Comparison of ENCODE assay signal across 11 mouse cellular contexts in genomic region chr10:80736731-80737130, GRCm38 (mm10). TPM values are rescaled to one million over a fixed set of nuclear protein-coding genes. Genes with fewer than 3 reads are reported as not detected.
A peak's percentile ranks its signal among the peaks of the same experiment; 100 is the strongest.
DNase-seq lines count a peak whose midpoint lies in the region; ATAC-seq and TF ChIP-seq lines count a peak whose summit lies in the region.
"Had no signal": no experiment of that assay in that cellular context is flagged by ENCODE, and none has a peak within 500 bp of the region (broad histone marks: within the 10 kb centered on the region; RNA-seq: fewer than 3 reads in every experiment).

No protein-coding gene starts in this region.

- H3K4me3 ChIP-seq in forebrain, embryonic 13.5 days: no peak overlapping the region
- no peak overlapping the region for H3K4me3 ChIP-seq in forebrain, embryonic 11.5 days (ENCODE audit: low read depth, low read length)
- H3K4me3 ChIP-seq in liver, adult 2 months (ENCODE audit: insufficient read depth, low read depth, low read length): no peak overlapping the region
- no peak overlapping the region for H3K4me3 ChIP-seq in midbrain, embryonic 16.5 days (ENCODE audit: low read depth, low read length)
- H3K4me3 ChIP-seq: neural tube, embryonic 13.5 days had no signal

- no peak for TF ChIP-seq POLR2A in liver, adult 2 months (IDR thresholded peaks at IDR 0.05; ENCODE audit: extremely low read depth, insufficient read depth, low read length)

- no peak; the same call in 1 of the 2 replicates for ATAC-seq in forebrain, embryonic 13.5 days
- ATAC-seq in forebrain, embryonic 11.5 days (replicated peaks; ENCODE audit: low FRiP score): no peak
- ATAC-seq in midbrain, embryonic 16.5 days: no peak
- ATAC-seq: inflammation-experienced regulatory T-cells, adult 6 months had no signal

- H3K4me2 ChIP-seq in forebrain, embryonic 13.5 days: no peak overlapping the region
- no peak overlapping the region for H3K4me2 ChIP-seq in forebrain, embryonic 11.5 days (ENCODE audit: low read depth, low read length, severe bottlenecking)
- H3K4me2 ChIP-seq in midbrain, embryonic 16.5 days (ENCODE audit: low read length): no peak overlapping the region
- H3K4me2 ChIP-seq: neural tube, embryonic 13.5 days had no signal

- DNase-seq in forebrain, embryonic 11.5 days (ENCODE audit: low spot score): no peak
- DNase-seq in liver, adult 2 months (ENCODE audit: extremely low read depth, low read depth, low spot score): peak; percentile 60
- DNase-seq in liver: no peak
- peak; percentile 77 to 82 for DNase-seq in cerebellum, postnatal 14 days
- no peak for DNase-seq in kidney, adult 8-10 months
- DNase-seq in lung, postnatal 36 days: no peak
- DNase-seq: lung, postnatal 4 days had no signal

- 75% methylated on average over 5 of the region's 5 CpGs for WGBS in forebrain, embryonic 13.5 days
- 87% methylated on average over 5 of the region's 5 CpGs for WGBS in forebrain, embryonic 11.5 days
- WGBS in liver, adult 2 months: 16% methylated on average over 5 of the region's 5 CpGs
- WGBS in midbrain, embryonic 16.5 days: 75% methylated on average over 5 of the region's 5 CpGs

- H3K27ac ChIP-seq in forebrain, embryonic 13.5 days: peak overlapping the region; percentile 60
- no peak overlapping the region for H3K27ac ChIP-seq in forebrain, embryonic 11.5 days (ENCODE audit: low read depth, low read length)
- H3K27ac ChIP-seq in liver, adult 2 months (replicated peaks; ENCODE audit: insufficient read depth, low read depth, low read length): no peak overlapping the region
- H3K27ac ChIP-seq in midbrain, embryonic 16.5 days (ENCODE audit: low read length): 0 out of 2 replicates have a peak overlapping the region, but pooled peaks have one; percentile 18
- H3K27ac ChIP-seq: neural tube, embryonic 13.5 days had no signal

- peaks cover 45% of the 10 kb centered on the region for H3K36me3 ChIP-seq in forebrain, embryonic 13.5 days (ENCODE audit: poor library complexity, severe bottlenecking)
- no peaks in the 10 kb centered on the region; the same call in 1 of the 2 replicates for H3K36me3 ChIP-seq in forebrain, embryonic 11.5 days (ENCODE audit: control insufficient read depth, insufficient read depth, low read length)
- H3K36me3 ChIP-seq in liver, adult 2 months (ENCODE audit: control insufficient read depth, insufficient read depth, low read length): 0 out of 2 replicates have a peak, but pooled peaks cover 5% of the 10 kb centered on the region
- peaks cover 3% of the 10 kb centered on the region for H3K36me3 ChIP-seq in midbrain, embryonic 16.5 days (ENCODE audit: control insufficient read depth, insufficient read depth, low read length)

- H3K9me3 ChIP-seq in forebrain, embryonic 13.5 days (replicated peaks): no peaks in the 10 kb centered on the region
- H3K9me3 ChIP-seq in forebrain, embryonic 11.5 days (ENCODE audit: control insufficient read depth, low read length): no peaks in the 10 kb centered on the region
- no peaks in the 10 kb centered on the region for H3K9me3 ChIP-seq in midbrain, embryonic 16.5 days (replicated peaks; ENCODE audit: control insufficient read depth, low read length, poor library complexity, severe bottlenecking)
- H3K9me3 ChIP-seq: neural tube, embryonic 13.5 days had no signal

- H3K9ac ChIP-seq in forebrain, embryonic 13.5 days: no peak overlapping the region
- H3K9ac ChIP-seq in forebrain, embryonic 11.5 days (ENCODE audit: low read length): no peak overlapping the region
- no peak overlapping the region for H3K9ac ChIP-seq in liver, adult 2 months (ENCODE audit: low read depth, low read length)
- no peak overlapping the region for H3K9ac ChIP-seq in midbrain, embryonic 16.5 days (ENCODE audit: low read depth, low read length)
- H3K9ac ChIP-seq: neural tube, embryonic 13.5 days had no signal

- peaks cover 36% of the 10 kb centered on the region for H3K4me1 ChIP-seq in forebrain, embryonic 13.5 days
- H3K4me1 ChIP-seq in forebrain, embryonic 11.5 days (replicated peaks; ENCODE audit: control insufficient read depth, insufficient read depth, low read length): peaks cover 10% of the 10 kb centered on the region
- peaks cover 24% of the 10 kb centered on the region for H3K4me1 ChIP-seq in liver, adult 2 months (ENCODE audit: control insufficient read depth, insufficient read depth, low read length)
- peaks cover 26% of the 10 kb centered on the region for H3K4me1 ChIP-seq in midbrain, embryonic 16.5 days (ENCODE audit: control insufficient read depth, insufficient read depth, low read length)

- peaks cover 57% of the 10 kb centered on the region for H3K79me2 ChIP-seq in liver, adult 2 months (ENCODE audit: control insufficient read depth, insufficient read depth, low read length)

- no peaks in the 10 kb centered on the region for H3K27me3 ChIP-seq in forebrain, embryonic 13.5 days
- H3K27me3 ChIP-seq in forebrain, embryonic 11.5 days (ENCODE audit: control insufficient read depth, insufficient read depth, low read length): no peaks in the 10 kb centered on the region
- no peaks in the 10 kb centered on the region for H3K27me3 ChIP-seq in liver, adult 2 months (ENCODE audit: control insufficient read depth, insufficient read depth, low read length)
- no peaks in the 10 kb centered on the region for H3K27me3 ChIP-seq in midbrain, embryonic 16.5 days (ENCODE audit: control insufficient read depth, insufficient read depth, low read depth, low read length)
- H3K27me3 ChIP-seq: neural tube, embryonic 13.5 days had no signal

- TF ChIP-seq CTCF in liver, adult 2 months (IDR thresholded peaks at IDR 0.05; ENCODE audit: low read depth, low read length): no peak

RNA-seq across cellular contexts. Expression of gene Ap3d1, which starts 5.3 kb away (rescaled TPM):
- 80.2 and 82.9 TPM in 2 replicates for polyA plus RNA-seq in forebrain, embryonic 13.5 days (2015; fragmentation: Nextera tagmentation; extraction: Ambion mirVana)
- polyA plus RNA-seq in forebrain, embryonic 11.5 days (2014; fragmentation: Nextera tagmentation; extraction: Ambion mirVana): 84.2 and 86.3 TPM in 2 replicates
- total RNA-seq in liver, adult 2 months (2014; rRNA removed): 22.3 and 35.2 TPM in 2 replicates
- polyA plus RNA-seq in liver, adult 2 months (2012; rRNA removed): 38.1 and 49.2 TPM in 2 replicates
- 99.5 and 112 TPM in 2 replicates for polyA plus RNA-seq in midbrain, embryonic 16.5 days (2015; fragmentation: Nextera tagmentation; extraction: Ambion mirVana)

RNA-seq across cellular contexts. Expression of gene Dot1l, which starts 18.3 kb away (rescaled TPM):
- 19.9 and 21.1 TPM in 2 replicates for polyA plus RNA-seq in forebrain, embryonic 13.5 days (2015; fragmentation: Nextera tagmentation; extraction: Ambion mirVana)
- 34.5 and 34.9 TPM in 2 replicates for polyA plus RNA-seq in forebrain, embryonic 11.5 days (2014; fragmentation: Nextera tagmentation; extraction: Ambion mirVana)
- 2.4 and 3.6 TPM in 2 replicates for total RNA-seq in liver, adult 2 months (2014; rRNA removed)
- polyA plus RNA-seq in liver, adult 2 months (2012; rRNA removed): 13.0 and 14.8 TPM in 2 replicates
- polyA plus RNA-seq in midbrain, embryonic 16.5 days (2015; fragmentation: Nextera tagmentation; extraction: Ambion mirVana): 17.7 and 17.8 TPM in 2 replicates

RNA-seq across cellular contexts. Expression of gene Izumo4, which starts 34.7 kb away (rescaled TPM):
- polyA plus RNA-seq in forebrain, embryonic 13.5 days (2015; fragmentation: Nextera tagmentation; extraction: Ambion mirVana): 24.5 and 26.3 TPM in 2 replicates
- polyA plus RNA-seq in forebrain, embryonic 11.5 days (2014; fragmentation: Nextera tagmentation; extraction: Ambion mirVana): 4.8 and 7.2 TPM in 2 replicates
- total RNA-seq in liver, adult 2 months (2014; rRNA removed): 17.2 and 18.3 TPM in 2 replicates
- polyA plus RNA-seq in liver, adult 2 months (2012; rRNA removed): 42.5 and 49.7 TPM in 2 replicates
- 44.9 and 49.5 TPM in 2 replicates for polyA plus RNA-seq in midbrain, embryonic 16.5 days (2015; fragmentation: Nextera tagmentation; extraction: Ambion mirVana)

RNA-seq across cellular contexts. Expression of gene Mob3a, which starts 35.0 kb away (rescaled TPM):
- polyA plus RNA-seq in forebrain, embryonic 13.5 days (2015; fragmentation: Nextera tagmentation; extraction: Ambion mirVana): 47.9 and 51.6 TPM in 2 replicates
- 57.9 and 61.1 TPM in 2 replicates for polyA plus RNA-seq in forebrain, embryonic 11.5 days (2014; fragmentation: Nextera tagmentation; extraction: Ambion mirVana)
- 3.5 and 5.2 TPM in 2 replicates for total RNA-seq in liver, adult 2 months (2014; rRNA removed)
- polyA plus RNA-seq in liver, adult 2 months (2012; rRNA removed): 6.1 TPM in 2 replicates
- polyA plus RNA-seq in midbrain, embryonic 16.5 days (2015; fragmentation: Nextera tagmentation; extraction: Ambion mirVana): 61.4 and 64.3 TPM in 2 replicates

RNA-seq across cellular contexts. Expression of gene Mknk2, which starts 58.8 kb away (rescaled TPM):
- polyA plus RNA-seq in forebrain, embryonic 13.5 days (2015; fragmentation: Nextera tagmentation; extraction: Ambion mirVana): 52.3 and 55.1 TPM in 2 replicates
- 85.1 and 87.0 TPM in 2 replicates for polyA plus RNA-seq in forebrain, embryonic 11.5 days (2014; fragmentation: Nextera tagmentation; extraction: Ambion mirVana)
- total RNA-seq in liver, adult 2 months (2014; rRNA removed): 88.6 and 119 TPM in 2 replicates
- 87.0 and 116 TPM in 2 replicates for polyA plus RNA-seq in liver, adult 2 months (2012; rRNA removed)
- polyA plus RNA-seq in midbrain, embryonic 16.5 days (2015; fragmentation: Nextera tagmentation; extraction: Ambion mirVana): 43.7 and 49.1 TPM in 2 replicates

Comparison
In these comparisons a context has a peak if more than half of its experiments do, and no peak if none do; other contexts are left out.
1. H3K27ac ChIP-seq: peak in forebrain, embryonic 13.5 days (single experiment) and midbrain, embryonic 16.5 days (single experiment); none in forebrain, embryonic 11.5 days (single experiment) and liver, adult 2 months (single experiment).
2. DNase-seq: peak in liver, adult 2 months (single experiment) and cerebellum, postnatal 14 days (2 of 2); none in forebrain, embryonic 11.5 days (single experiment), liver (single experiment), kidney, adult 8-10 months (0 of 2) and lung, postnatal 36 days (single experiment).